Mouse (Mus musculus) myocyte (in vitro differentiated cells): Measurements from ENCODE around the gene Irgm1. TPM values are rescaled to one million over a fixed set of nuclear protein-coding genes. Genes with fewer than 3 reads are reported as not detected.

Experiments used
- H3K27me3 ChIP-seq: one replicate; pipeline ENCODE4 v1.6.1; 2011; ENCODE audit not compliant: control insufficient read depth, insufficient read depth, insufficient read length
- H3K36me3 ChIP-seq: one replicate; pipeline ENCODE4 v1.6.1; 2011; ENCODE audit not compliant: control insufficient read depth, insufficient read depth
- H3K4me2 ChIP-seq: one replicate; pipeline ENCODE4 v1.6.1; 2011; ENCODE audit warnings: low read depth, control low read depth
- H3K4me3 ChIP-seq: one replicate; pipeline ENCODE4 v1.5.1; 2011; ENCODE audit warnings: mild to moderate bottlenecking, control low read depth, moderate library complexity
- H3K79me2 ChIP-seq: one replicate; pipeline ENCODE4 v1.6.1; 2011; ENCODE audit not compliant: control insufficient read depth, insufficient read depth
- H3ac ChIP-seq: one replicate; pipeline ENCODE4 v1.6.1; 2011; ENCODE audit not compliant: control insufficient read depth, insufficient read length
- CEBPB ChIP-seq: IDR thresholded peaks from 2 replicates; pipeline ENCODE4 v1.6.1; 2011; ENCODE audit warnings: mild to moderate bottlenecking, moderate library complexity; ENCODE audit not compliant: poor library complexity, insufficient read depth, severe bottlenecking
- E2F4 ChIP-seq: IDR thresholded peaks from one replicate; pipeline ENCODE4 v1.6.1; 2011; ENCODE audit warnings: mild to moderate bottlenecking, control low read depth, moderate library complexity; ENCODE audit not compliant: insufficient read depth
- MAX ChIP-seq: IDR thresholded peaks from one replicate; pipeline ENCODE4 v1.6.1; 2011; ENCODE audit warnings: low read depth, mild to moderate bottlenecking, control low read depth
- MYOD1 ChIP-seq, 3 experiments: IDR thresholded peaks; one replicate each; pipeline ENCODE4 v1.6.1; 2011; ENCODE audit warnings: control low read depth in 2 of 3, low read depth in 2 of 3, mild to moderate bottlenecking in 2 of 3, moderate library complexity in 1 of 3; ENCODE audit not compliant: insufficient read length in 2 of 3, control insufficient read depth in 1 of 3
- MYOG ChIP-seq, 3 experiments: IDR thresholded peaks; one replicate each; pipeline ENCODE4 v1.6.1; 2011; ENCODE audit warnings: control low read depth in 2 of 3, low read depth in 2 of 3, mild to moderate bottlenecking in 2 of 3; ENCODE audit not compliant: insufficient read length in 2 of 3, control insufficient read depth in 1 of 3, insufficient read depth in 1 of 3
- POLR2A ChIP-seq: IDR thresholded peaks from one replicate; pipeline ENCODE4 v1.6.1; 2011; ENCODE audit warnings: low read depth, mild to moderate bottlenecking, control low read depth, moderate library complexity; ENCODE audit not compliant: insufficient read length
- POLR2AphosphoS2 ChIP-seq: IDR thresholded peaks from one replicate; pipeline ENCODE4 v1.6.1; 2011; ENCODE audit warnings: low read depth, control low read depth; ENCODE audit not compliant: insufficient read length
- REST ChIP-seq: IDR thresholded peaks from one replicate; pipeline ENCODE4 v1.6.1; 2011; ENCODE audit warnings: mild to moderate bottlenecking, control low read depth, moderate library complexity; ENCODE audit not compliant: insufficient read depth, insufficient read length
- SRF ChIP-seq: IDR thresholded peaks from one replicate; pipeline ENCODE4 v1.6.1; 2011; ENCODE audit warnings: low read depth; ENCODE audit not compliant: control insufficient read depth, insufficient read length
- TCF12 ChIP-seq: IDR thresholded peaks from one replicate; pipeline ENCODE4 v1.6.1; 2011; ENCODE audit warnings: mild to moderate bottlenecking, control low read depth; ENCODE audit not compliant: poor library complexity, insufficient read depth, severe bottlenecking
- TCF3 ChIP-seq: IDR thresholded peaks from one replicate; pipeline ENCODE4 v1.6.1; 2011; ENCODE audit warnings: low read depth, control low read depth; ENCODE audit not compliant: insufficient read length
- USF1 ChIP-seq: IDR thresholded peaks from one replicate; pipeline ENCODE4 v1.6.1; 2011; ENCODE audit warnings: low read depth, mild to moderate bottlenecking, control low read depth, moderate library complexity
- polyA plus RNA-seq: library from polyadenylated mRNA; unstranded; fragments of >200 nt; fragmentation: generic; extraction: Trizol; gene quantifications from one replicate; pipeline ENCODE4 v1.2.1, GENCODE M21; 2012; ENCODE audit warnings: missing spikeins

Irgm1 gene
- polyA plus RNA-seq, 1 experiment, result 6.9 TPM

- no peak overlapping the region for H3K4me3 ChIP-seq
- no peaks in the 10 kb centered on the region for H3K36me3 ChIP-seq
- TF ChIP-seq POLR2AphosphoS2, result no peak
- no peak for TF ChIP-seq POLR2A
- TF ChIP-seq SRF, result no peak
- no peak for TF ChIP-seq USF1
- TF ChIP-seq MYOD1 (IDR thresholded peaks at IDR 0.05; ENCODE audit: control insufficient read depth in 1 of 3, insufficient read length in 2 of 3, low read depth in 2 of 3), result no peak
- no peak for TF ChIP-seq E2F4
- no peak for TF ChIP-seq TCF3
- no peak for TF ChIP-seq MAX
- TF ChIP-seq REST, result no peak
- TF ChIP-seq MYOG (IDR thresholded peaks at IDR 0.05; ENCODE audit: control insufficient read depth in 1 of 3, insufficient read depth in 1 of 3, insufficient read length in 2 of 3, low read depth in 2 of 3), result no peak
- no peak for TF ChIP-seq CEBPB
- no peak for TF ChIP-seq TCF12
- H3K27me3 ChIP-seq, result no peaks in the 10 kb centered on the region
- no peak overlapping the region for H3K4me2 ChIP-seq
- no peaks in the 10 kb centered on the region for H3K79me2 ChIP-seq
- no peak overlapping the region for H3ac ChIP-seq
Measured at GRCm38 (mm10) chr11:48840805-48841204, 30.7 kb downstream of the Irgm1 start.

DNA sequence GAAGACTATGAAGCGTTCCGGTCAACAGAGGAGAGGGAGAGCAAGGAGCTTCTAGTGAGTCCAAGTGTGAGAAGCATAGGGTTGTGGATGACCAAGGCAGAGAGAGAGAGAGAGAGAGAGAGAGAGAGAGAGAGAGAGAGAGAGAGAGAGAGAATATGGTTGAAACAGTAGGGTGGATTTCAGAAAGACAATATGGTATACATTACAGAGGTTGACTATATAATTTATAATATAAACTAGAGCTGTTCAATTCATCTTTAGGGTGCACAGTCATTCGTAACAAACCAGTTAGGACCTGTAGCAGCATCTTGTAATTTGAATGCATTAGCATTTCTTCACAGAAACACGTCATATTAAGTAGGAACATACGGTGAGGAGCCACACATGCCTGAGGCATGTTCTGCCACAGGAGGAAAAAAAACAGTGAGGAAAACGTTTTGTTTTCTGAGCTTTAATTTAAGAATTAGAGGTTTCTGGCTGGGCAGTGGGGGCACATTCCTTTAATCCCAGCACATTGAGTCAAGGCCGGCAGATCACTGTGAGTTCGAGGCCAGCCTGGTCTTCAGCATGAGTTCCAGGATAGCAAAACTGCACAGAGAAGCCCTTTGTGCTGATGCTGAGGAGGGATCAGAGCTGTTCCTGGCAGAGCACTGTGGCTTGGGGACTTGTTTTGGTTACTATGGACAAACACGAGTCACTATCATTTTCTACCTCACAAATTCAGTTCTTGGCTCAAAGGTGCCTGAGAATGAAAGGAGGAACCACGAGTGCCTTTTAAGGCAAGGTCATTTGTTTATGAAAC, 32.4 kb downstream of the Irgm1 start:
- Histone ChIP-seq H3K27me3 (no peaks in the 10 kb centered on the region), H3K79me2 (no peaks in the 10 kb centered on the region), H3K4me2 (peak overlapping the region; percentile 97), H3K36me3 (no peaks in the 10 kb centered on the region), H3ac (no peak overlapping the region), H3K4me3 (peak overlapping the region; percentile 41)
- no peak for TF ChIP-seq MYOD1 (IDR thresholded peaks at IDR 0.05; ENCODE audit: control insufficient read depth in 1 of 3, insufficient read length in 2 of 3, low read depth in 2 of 3)
- TF ChIP-seq E2F4, result no peak
- no peak for TF ChIP-seq TCF3
- TF ChIP-seq REST, result no peak
- no peak for TF ChIP-seq POLR2AphosphoS2
- no peak for TF ChIP-seq MYOG (IDR thresholded peaks at IDR 0.05; ENCODE audit: control insufficient read depth in 1 of 3, insufficient read depth in 1 of 3, insufficient read length in 2 of 3, low read depth in 2 of 3)
- TF ChIP-seq USF1, result no peak
- TF ChIP-seq SRF, result no peak
- no peak for TF ChIP-seq MAX
- TF ChIP-seq TCF12, result no peak
- no peak for TF ChIP-seq CEBPB
- no peak for TF ChIP-seq POLR2A

DNA sequence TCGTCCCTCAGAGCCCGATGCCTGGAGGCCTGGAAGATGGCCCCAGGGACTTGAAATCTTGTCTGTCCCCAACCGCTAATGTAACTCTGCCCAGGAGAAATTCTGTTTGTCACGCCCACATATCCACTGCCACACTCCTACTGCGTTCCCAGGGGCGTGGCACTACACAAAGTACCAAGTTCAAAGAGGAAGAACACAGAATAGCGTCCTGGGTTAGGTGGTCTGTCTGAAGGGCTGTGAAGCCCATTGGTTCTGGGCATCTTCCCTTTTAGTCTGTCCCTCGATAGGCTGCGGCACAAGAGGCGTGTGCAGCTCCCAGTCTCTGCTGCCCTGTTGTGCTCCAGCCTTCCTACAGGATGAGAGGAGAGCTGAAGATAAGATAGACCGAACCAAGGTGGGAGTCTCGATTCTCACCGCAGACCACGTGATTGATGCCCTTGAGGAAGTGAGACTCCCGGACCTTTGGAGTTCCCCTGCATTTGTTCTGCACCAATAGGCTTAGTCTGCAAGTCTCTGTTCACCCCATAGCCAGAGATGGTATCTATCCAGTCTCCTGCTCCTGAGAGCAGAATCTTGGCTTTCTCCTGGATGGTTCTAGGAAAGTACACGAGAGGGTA, 33.2 kb downstream of the Irgm1 start:
- Histone ChIP-seq H3K79me2 (no peaks in the 10 kb centered on the region), H3K4me2 (peak overlapping the region; percentile 97), H3K36me3 (no peaks in the 10 kb centered on the region), H3ac (peak overlapping the region; percentile 55), H3K4me3 (peak overlapping the region; percentile 41), H3K27me3 (no peaks in the 10 kb centered on the region)
- TF ChIP-seq TCF12 (no peak), MYOG (IDR thresholded peaks at IDR 0.05; ENCODE audit: control insufficient read depth in 1 of 3, insufficient read depth in 1 of 3, insufficient read length in 2 of 3, low read depth in 2 of 3) (no peak), POLR2A (no peak), REST (no peak), USF1 (peak; percentile 57), MAX (no peak)

- Histone ChIP-seq H3K79me2 (no peaks in the 10 kb centered on the region), H3K36me3 (no peaks in the 10 kb centered on the region), H3K4me3 (peak overlapping the region; percentile 41), H3K4me2 (peak overlapping the region; percentile 97), H3K27me3 (no peaks in the 10 kb centered on the region), H3ac (peak overlapping the region; percentile 55)
- TF ChIP-seq MAX (no peak), SRF (no peak), MYOG (IDR thresholded peaks at IDR 0.05; ENCODE audit: control insufficient read depth in 1 of 3, insufficient read depth in 1 of 3, insufficient read length in 2 of 3, low read depth in 2 of 3) (peak in 2 of 3 experiments; percentile 62 to 79), POLR2AphosphoS2 (peak; percentile 74), POLR2A (peak; percentile 72), TCF3 (peak; percentile 30), USF1 (no peak), MYOD1 (IDR thresholded peaks at IDR 0.05; ENCODE audit: control insufficient read depth in 1 of 3, insufficient read length in 2 of 3, low read depth in 2 of 3) (peak in 2 of 3 experiments; percentile 42 to 75), REST (no peak), E2F4 (no peak), CEBPB (no peak), TCF12 (no peak)
Measured at GRCm38 (mm10) chr11:48837310-48838180, 33.9 kb downstream of the Irgm1 start.
